Mouse (Mus musculus) embryonic facial prominence, embryonic 11.5 days (tissue): ENCODE measurements around the gene Trappc1. TPM values are rescaled to one million over a fixed set of nuclear protein-coding genes. Genes with fewer than 3 reads are reported as not detected.

ENCODE experiments used
- ATAC-seq: fragments of 200-750 bp; cut with Nextera tagmentation; replicated peaks from 2 replicates; pipeline ENCODE4 v1.8.0; 2017; ENCODE audit warnings: low read depth; ENCODE audit not compliant: insufficient number of reproducible peaks, low FRiP score, low TSS enrichment
- DNase-seq: peaks from one replicate; pipeline ENCODE4 v3.0.0-alpha.2; 2015; ENCODE audit warnings: low spot score
- H3K27ac ChIP-seq: fragments of 300-500 bp; sonication (generic); replicated peaks from 2 replicates; pipeline ENCODE4 v1.5.1; 2014; ENCODE audit warnings: mild to moderate bottlenecking, low read depth, low read length, control low read depth
- H3K27me3 ChIP-seq: fragments of 300-500 bp; sonication (generic); 2 replicates; pipeline ENCODE4 v1.6.1; 2014; ENCODE audit warnings: mild to moderate bottlenecking, low read length, moderate library complexity, mixed read lengths; ENCODE audit not compliant: control insufficient read depth, insufficient read depth
- H3K36me3 ChIP-seq: fragments of 300-500 bp; sonication (generic); replicated peaks from 2 replicates; pipeline ENCODE4 v1.6.1; 2014; ENCODE audit warnings: low read depth, mild to moderate bottlenecking, low read length, moderate library complexity, mixed read lengths; ENCODE audit not compliant: control insufficient read depth, insufficient read depth
- H3K4me1 ChIP-seq: fragments of 300-500 bp; sonication (generic); 2 replicates; pipeline ENCODE4 v1.6.1; 2014; ENCODE audit warnings: low read length, mixed read lengths; ENCODE audit not compliant: control insufficient read depth, insufficient read depth
- H3K4me2 ChIP-seq: fragments of 300-500 bp; sonication (generic); 2 replicates; pipeline ENCODE4 v1.6.1; 2014; ENCODE audit warnings: low read depth, mild to moderate bottlenecking, control low read depth, low read length, moderate library complexity
- H3K4me3 ChIP-seq: fragments of 300-500 bp; sonication (generic); 2 replicates; pipeline ENCODE4 v1.5.1; 2014; ENCODE audit warnings: low read depth, low read length, control low read depth
- H3K9ac ChIP-seq: fragments of 300-500 bp; sonication (generic); replicated peaks from 2 replicates; pipeline ENCODE4 v1.6.1; 2014; ENCODE audit warnings: mild to moderate bottlenecking, control low read depth, low read length
- H3K9me3 ChIP-seq: fragments of 300-500 bp; sonication (generic); replicated peaks from 2 replicates; pipeline ENCODE4 v1.6.1; 2016; ENCODE audit warnings: mild to moderate bottlenecking, low read length, inconsistent platforms, mixed read lengths; ENCODE audit not compliant: control insufficient read depth
- WGBS: fragments of 180-500 bp; shearing (Covaris S2); extraction: QIAGEN DNeasy Blood & Tissue Kit; methylation state at CpG from one replicate; pipeline ENCODE4 v1.1.7; 2014; 5-methylcytosine and 5-hydroxymethylcytosine counted together
- polyA plus RNA-seq: library from polyadenylated mRNA; unstranded; fragments of >200 nt; fragmentation: Nextera tagmentation; extraction: Ambion mirVana; gene quantifications from 2 replicates; pipeline ENCODE4 v1.2.1, GENCODE M21; 2014

Trappc1 gene
- polyA plus RNA-seq, 1 experiment from 2014 or later: 184 TPM

DNA sequence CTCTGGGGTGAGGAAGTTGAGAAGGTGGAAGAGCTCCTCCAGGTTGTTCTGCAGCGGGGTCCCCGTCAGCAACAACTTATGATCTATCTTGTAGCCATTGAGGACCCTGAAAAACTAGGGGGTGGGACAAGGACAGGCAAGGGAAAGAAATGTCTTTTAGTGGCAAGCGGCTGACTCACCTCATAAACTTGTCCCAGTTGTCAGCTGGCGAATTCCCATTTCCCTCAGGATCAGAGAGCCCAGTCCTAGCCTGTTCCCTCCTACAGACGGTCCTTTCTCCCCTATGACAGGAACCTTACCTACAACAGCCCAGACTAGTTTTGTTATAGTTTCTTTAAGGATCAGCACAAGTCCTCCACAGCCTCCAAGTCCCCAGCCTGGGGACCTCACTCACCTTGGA, 32.8 kb downstream of the Trappc1 start:
- DNase-seq: no peak
- Histone ChIP-seq H3K27me3 (no peaks in the 10 kb centered on the region), H3K9me3 (no peaks in the 10 kb centered on the region), H3K4me1 (no peaks in the 10 kb centered on the region), H3K4me2 (no peak overlapping the region), H3K4me3 (no peak overlapping the region), H3K9ac (no peak overlapping the region), H3K36me3 (peaks cover 52% of the 10 kb centered on the region), H3K27ac (no peak overlapping the region)
- ATAC-seq: no peak
- 94% methylated on average over 5 of the region's 5 CpGs for WGBS

DNA sequence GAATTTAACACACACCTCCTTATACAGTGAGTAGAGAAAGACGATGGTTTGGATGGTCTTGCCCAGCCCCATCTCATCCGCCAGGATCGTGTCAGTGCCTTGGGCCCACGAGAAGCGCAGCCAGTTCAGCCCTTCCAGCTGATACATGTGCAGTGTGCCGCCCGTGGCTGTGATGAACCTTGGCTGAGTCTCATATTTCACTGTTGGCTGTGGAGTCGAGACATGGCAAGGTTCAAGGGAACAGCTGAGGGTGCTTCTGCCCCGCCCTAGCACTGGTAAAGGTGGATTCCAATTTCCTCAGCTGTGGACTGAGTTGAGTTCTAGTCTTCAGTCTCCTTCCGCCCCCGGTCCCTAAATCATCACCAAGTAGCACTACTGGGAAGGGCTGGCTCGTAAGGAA, 33.9 kb downstream of the Trappc1 start:
- Histone ChIP-seq H3K36me3 (peaks cover 49% of the 10 kb centered on the region), H3K4me2 (no peak overlapping the region), H3K4me1 (peaks cover 2% of the 10 kb centered on the region; the same call in 1 of the 2 replicates), H3K9ac (no peak overlapping the region), H3K27me3 (no peaks in the 10 kb centered on the region), H3K9me3 (no peaks in the 10 kb centered on the region), H3K4me3 (no peak overlapping the region), H3K27ac (no peak overlapping the region)
- ATAC-seq (no peak), DNase-seq (no peak)
- 87% methylated on average over 12 of the region's 12 CpGs for WGBS

DNA sequence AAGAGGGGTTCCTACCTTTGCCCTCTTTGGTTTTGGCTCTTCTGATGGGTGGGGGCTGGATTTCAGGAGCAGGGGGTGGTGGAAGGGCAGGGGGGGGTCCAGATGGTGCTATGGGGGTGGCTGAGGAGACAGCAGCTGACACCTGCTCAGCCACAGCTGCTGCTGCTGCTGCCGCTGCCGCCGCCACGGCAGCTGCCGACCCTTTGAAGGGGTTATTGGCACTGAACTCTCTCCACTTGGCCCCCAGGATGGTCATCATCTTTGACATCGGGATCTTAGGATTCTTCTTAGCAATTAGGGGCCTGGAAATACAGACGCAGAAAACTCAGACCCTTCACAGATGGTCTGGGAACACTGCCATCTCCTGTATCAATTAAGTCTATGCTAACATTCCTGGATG, 38.2 kb downstream of the Trappc1 start:
- peaks cover 15% of the 10 kb centered on the region for H3K4me1 ChIP-seq
- ATAC-seq: no peak
- H3K36me3 ChIP-seq: peaks cover 39% of the 10 kb centered on the region
- DNase-seq: no peak
- H3K4me2 ChIP-seq: no peak overlapping the region
- H3K27ac ChIP-seq: 0 out of 2 replicates have a peak overlapping the region, but pooled peaks have one; percentile 13
- no peaks in the 10 kb centered on the region for H3K27me3 ChIP-seq
- 55% methylated on average over 7 of the region's 7 CpGs for WGBS
- H3K9ac ChIP-seq: no peak overlapping the region
- H3K4me3 ChIP-seq: no peak overlapping the region
- H3K9me3 ChIP-seq: no peaks in the 10 kb centered on the region

DNA sequence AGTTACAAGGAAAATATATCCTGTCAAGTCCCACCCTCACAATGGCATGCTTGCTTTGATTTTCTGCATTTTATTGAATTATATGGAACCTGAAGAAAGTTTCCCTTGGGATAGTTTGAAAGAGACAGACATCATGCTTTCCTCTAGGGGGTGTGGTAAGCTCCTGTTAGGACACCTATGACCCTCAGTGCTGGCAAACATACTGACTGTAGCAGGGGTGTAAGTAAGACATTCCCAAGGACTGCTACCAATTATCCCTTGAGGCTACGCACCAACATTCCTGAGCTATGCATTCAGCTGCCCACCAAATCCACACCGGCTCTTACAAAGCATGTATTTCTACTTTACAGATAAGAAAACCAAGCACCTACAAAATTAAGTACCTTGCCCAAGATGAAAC, 38.7 kb downstream of the Trappc1 start:
- Histone ChIP-seq H3K27ac (no peak overlapping the region), H3K4me1 (peaks cover 15% of the 10 kb centered on the region), H3K4me2 (no peak overlapping the region), H3K9ac (no peak overlapping the region), H3K27me3 (no peaks in the 10 kb centered on the region), H3K36me3 (peaks cover 35% of the 10 kb centered on the region), H3K4me3 (no peak overlapping the region), H3K9me3 (no peaks in the 10 kb centered on the region)
- ATAC-seq (no peak), DNase-seq (peak; percentile 72)
- WGBS: 35% methylated on average over 2 of the region's 2 CpGs

DNA sequence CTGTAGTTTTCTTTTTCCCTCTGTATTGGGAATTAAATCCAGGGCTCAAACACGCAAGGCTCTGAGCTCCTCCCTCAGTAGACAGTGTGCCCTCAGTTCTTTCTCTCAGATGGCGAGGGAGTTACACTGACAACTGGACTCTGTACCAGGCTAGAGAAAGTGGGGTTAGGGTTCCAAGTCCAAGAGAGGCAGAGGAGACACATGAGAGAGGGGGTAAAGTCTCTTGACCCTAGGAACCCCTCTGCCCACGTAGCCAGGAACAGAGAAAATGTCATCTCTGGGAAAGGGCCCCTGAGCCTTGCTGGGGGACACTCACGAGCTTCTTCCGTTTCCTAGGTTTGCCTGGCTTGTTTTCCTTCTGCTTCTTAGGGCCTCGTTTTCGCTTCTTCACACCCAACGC, 40.6 kb downstream of the Trappc1 start:
- H3K9me3 ChIP-seq: no peaks in the 10 kb centered on the region
- H3K4me3 ChIP-seq: no peak overlapping the region
- no peak overlapping the region for H3K9ac ChIP-seq
- H3K27ac ChIP-seq: 0 out of 2 replicates have a peak overlapping the region, but pooled peaks have one; percentile 16
- H3K27me3 ChIP-seq: no peaks in the 10 kb centered on the region
- peaks cover 27% of the 10 kb centered on the region for H3K36me3 ChIP-seq
- DNase-seq: no peak
- no peak overlapping the region for H3K4me2 ChIP-seq
- ATAC-seq: no peak
- peaks cover 15% of the 10 kb centered on the region for H3K4me1 ChIP-seq
- WGBS: 44% methylated on average over 8 of the region's 8 CpGs

DNA sequence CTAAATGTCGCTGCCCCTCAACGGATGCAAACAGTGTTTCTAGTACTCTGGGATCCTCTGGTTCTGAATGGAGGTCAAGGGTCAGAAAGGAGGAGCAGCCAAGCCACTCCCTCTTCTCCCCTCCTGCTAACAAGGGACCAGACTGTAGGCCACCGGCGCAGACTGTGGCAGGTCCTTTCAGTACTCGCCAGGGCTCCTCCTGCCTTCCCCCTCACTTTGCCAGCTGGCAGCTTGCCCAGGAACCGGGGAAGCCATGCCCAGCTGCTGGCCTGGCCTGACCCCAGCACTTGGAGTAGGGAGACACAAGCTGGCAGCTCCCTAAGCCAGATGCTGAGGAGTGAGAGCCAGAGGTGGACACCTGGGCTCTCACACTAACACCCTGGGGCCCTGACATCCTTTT, 41.1 kb downstream of the Trappc1 start:
- ATAC-seq: no peak; the same call in 1 of the 2 replicates
- H3K4me3 ChIP-seq: peak overlapping the region; percentile 7; the same call in 1 of the 2 replicates
- peaks cover 15% of the 10 kb centered on the region for H3K4me1 ChIP-seq

DNA sequence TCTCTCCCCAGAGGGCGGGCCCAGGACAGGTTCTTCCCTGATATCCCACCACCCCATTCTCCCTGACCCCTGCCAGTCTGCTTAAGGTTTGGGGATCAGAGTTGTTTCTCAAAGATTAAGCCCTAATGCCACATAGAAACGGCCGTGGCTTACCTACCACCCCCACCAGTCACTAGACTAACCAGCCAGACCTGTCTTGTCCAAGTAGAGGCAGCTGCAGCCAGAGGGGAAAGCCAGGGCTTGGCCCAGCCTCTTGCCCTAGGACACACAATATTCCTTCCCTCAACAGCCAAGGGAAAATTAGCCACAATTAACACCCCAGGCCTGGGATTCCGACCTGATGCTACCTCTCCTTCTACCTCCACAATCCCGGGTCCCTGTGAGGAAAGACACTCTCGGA, 41.9 kb downstream of the Trappc1 start:
- H3K27me3 ChIP-seq: no peaks in the 10 kb centered on the region
- peaks cover 15% of the 10 kb centered on the region for H3K36me3 ChIP-seq
- H3K27ac ChIP-seq: peak overlapping the region; percentile 96
- DNase-seq (no peak), ATAC-seq (no peak)
- peak overlapping the region; percentile 69 for H3K4me2 ChIP-seq
- no peaks in the 10 kb centered on the region for H3K9me3 ChIP-seq
- 23% methylated on average over 6 of the region's 6 CpGs for WGBS
- H3K4me3 ChIP-seq: peak overlapping the region; percentile 34
- peaks cover 15% of the 10 kb centered on the region for H3K4me1 ChIP-seq
- peak overlapping the region; percentile 65 for H3K9ac ChIP-seq

More for the DNA sequence above, 41.1 kb downstream of the Trappc1 start:
- Histone ChIP-seq H3K27ac (peak overlapping the region; percentile 96; the same call in 1 of the 2 replicates), H3K27me3 (no peaks in the 10 kb centered on the region), H3K9ac (peak overlapping the region; percentile 40), H3K36me3 (peaks cover 23% of the 10 kb centered on the region), H3K4me2 (peak overlapping the region; percentile 69), H3K9me3 (no peaks in the 10 kb centered on the region)
- peak; percentile 56 for DNase-seq
- 0% methylated on average over 6 of the region's 6 CpGs for WGBS

DNA sequence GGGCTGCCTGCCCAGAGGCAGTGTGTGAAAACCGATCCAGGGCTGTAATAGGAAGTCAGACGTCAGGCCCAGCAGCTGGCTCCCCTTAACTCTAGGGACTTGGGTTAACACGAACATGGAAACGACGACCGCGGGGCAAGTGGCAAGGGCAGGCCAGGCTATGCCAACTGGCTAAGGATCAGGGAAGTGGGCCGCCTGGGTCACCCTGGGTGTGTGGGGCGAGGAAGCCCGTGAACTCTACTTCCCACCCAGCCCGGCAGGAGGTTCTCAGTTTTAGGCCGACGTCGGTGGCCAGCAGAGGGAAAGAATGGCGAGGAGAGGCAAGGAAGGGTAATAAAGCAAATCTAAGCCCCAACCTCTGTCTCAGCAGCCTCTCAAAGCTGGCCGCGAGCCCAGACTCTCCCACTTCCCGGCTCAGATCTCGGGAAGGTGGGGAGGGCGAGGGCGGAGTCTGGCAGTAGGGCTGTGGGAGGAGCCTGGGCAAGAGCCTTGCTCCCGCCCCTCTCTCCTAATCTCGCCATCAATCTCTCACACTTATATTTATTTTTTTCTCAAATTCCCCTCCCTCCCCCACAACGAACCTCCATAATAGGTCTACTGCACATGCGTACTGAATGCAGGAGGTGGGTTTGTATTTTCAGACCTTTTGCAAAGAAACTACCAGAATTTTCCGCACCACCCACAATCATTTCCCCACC, 42.5 kb downstream of the Trappc1 start:
- H3K27ac ChIP-seq: peak overlapping the region; percentile 96
- H3K9me3 ChIP-seq: no peaks in the 10 kb centered on the region
- ATAC-seq (peak; percentile 78), DNase-seq (peak; percentile 95)
- no peaks in the 10 kb centered on the region for H3K27me3 ChIP-seq
- WGBS: under 1% methylated on average over 26 of the region's 26 CpGs
- H3K36me3 ChIP-seq: peaks cover 12% of the 10 kb centered on the region
- peak overlapping the region; percentile 65 for H3K9ac ChIP-seq
- H3K4me1 ChIP-seq: peaks cover 15% of the 10 kb centered on the region
- H3K4me2 ChIP-seq: peak overlapping the region; percentile 69
- peak overlapping the region; percentile 34 for H3K4me3 ChIP-seq
